Mouse (Mus musculus) B cell, adult (primary cell): ENCODE data around the gene Wdr64. TPM values are rescaled to one million over a fixed set of nuclear protein-coding genes. Genes with fewer than 3 reads are reported as not detected.

Source experiments
- total RNA-seq: library from RNA; stranded (reverse); gene quantifications from 4 replicates; pipeline ENCODE4 v1.2.4, GENCODE M21; 2023; ENCODE audit not compliant: inconsistent age

The Wdr64 gene
- total RNA-seq, result not detected in 4 replicates

DNA sequence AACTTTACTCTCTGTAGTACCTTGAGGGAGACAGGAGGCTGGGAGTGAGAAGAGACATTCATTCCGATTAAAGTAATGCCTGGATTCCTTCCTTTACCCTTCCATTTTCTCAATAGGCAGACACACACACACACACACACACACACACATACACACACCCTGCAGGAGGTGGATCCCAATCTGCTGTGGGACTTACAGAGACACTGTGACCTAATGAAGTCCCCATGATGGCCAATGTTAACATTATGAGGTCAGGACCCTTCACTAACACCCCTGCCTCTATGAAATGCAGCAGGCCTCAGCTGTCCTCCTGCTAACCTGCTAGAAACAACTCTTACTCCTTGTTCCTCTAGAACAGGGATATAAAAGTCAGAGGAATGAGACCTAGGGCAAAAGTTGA is at the start of gene Wdr64:
Wdr64 (plus strand) TSS at position 301 of the 400 bp plus-strand sequence.

DNA sequence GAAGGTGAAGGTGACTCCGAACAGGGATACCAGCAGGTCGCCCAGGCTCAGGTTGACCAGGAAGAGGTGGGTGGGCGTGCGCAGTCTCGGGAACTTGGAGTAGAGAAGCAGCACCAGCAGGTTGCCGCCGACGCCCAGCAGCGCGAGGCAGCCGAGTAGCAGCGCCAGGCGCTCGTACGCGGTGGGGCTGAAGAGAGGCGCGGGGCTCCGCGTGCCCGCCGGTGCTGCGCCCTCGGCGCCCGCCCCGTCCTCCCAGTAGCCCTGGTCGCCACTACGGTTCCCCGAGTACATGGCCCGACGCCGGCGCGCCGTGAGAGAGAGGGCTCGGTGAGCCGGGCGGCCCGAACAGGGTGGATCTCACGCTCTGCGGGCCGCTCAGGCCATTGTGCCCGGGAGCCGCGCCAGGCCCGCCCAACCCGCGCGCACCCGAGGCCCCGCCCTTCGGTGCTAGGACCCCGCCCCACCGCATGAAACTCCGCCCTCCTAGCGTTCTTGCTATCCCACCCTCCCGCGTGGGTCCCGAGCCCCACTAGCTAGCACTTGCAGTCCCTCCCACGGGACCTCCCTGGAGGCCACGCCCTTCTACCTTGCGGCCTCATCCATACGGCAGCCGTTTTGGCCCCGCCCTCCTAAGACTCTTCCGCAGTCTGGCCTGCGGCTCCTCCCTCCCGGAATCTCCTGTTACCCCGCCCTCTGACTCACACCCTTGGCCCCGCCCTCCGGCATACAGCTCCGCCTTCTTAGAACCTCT is 6.0 kb upstream of the Wdr64 start, which contains the start of the genes Opn3 and Chml:
Opn3 (minus strand) TSS at position 531 of the 751 bp plus-strand sequence.
Chml (minus strand) TSS at position 656 of the 751 bp plus-strand sequence.

Other genes starting within 250 kb of the Wdr64 start
- gene Rgs7, start 206.1 kb upstream of the Wdr64 start, total RNA-seq, result 0.33 TPM in 1 of 4 replicates, not detected in the others
- 113 to 124 TPM (median 120 TPM) in 4 replicates for gene Kmo, start 78.2 kb upstream of the Wdr64 start, total RNA-seq
- gene Fh1, start 73.0 kb upstream of the Wdr64 start, total RNA-seq, result 45.6 to 72.4 TPM (median 49.2 TPM) in 4 replicates
- gene Opn3, start 5.8 kb upstream of the Wdr64 start, total RNA-seq, result 1.0 to 4.3 TPM (median 2.1 TPM) in 4 replicates
- gene Chml, start 5.7 kb upstream of the Wdr64 start, total RNA-seq, result 5.8 to 10.0 TPM (median 7.7 TPM) in 4 replicates
- 4.4 to 7.0 TPM (median 4.5 TPM) in 4 replicates for gene Exo1, start 182.0 kb downstream of the Wdr64 start, total RNA-seq
- not detected in 4 replicates for gene Gm38100, start 221.7 kb downstream of the Wdr64 start, total RNA-seq